ENCODE assay signal across 12 mouse cellular contexts in the genomic region with DNA sequence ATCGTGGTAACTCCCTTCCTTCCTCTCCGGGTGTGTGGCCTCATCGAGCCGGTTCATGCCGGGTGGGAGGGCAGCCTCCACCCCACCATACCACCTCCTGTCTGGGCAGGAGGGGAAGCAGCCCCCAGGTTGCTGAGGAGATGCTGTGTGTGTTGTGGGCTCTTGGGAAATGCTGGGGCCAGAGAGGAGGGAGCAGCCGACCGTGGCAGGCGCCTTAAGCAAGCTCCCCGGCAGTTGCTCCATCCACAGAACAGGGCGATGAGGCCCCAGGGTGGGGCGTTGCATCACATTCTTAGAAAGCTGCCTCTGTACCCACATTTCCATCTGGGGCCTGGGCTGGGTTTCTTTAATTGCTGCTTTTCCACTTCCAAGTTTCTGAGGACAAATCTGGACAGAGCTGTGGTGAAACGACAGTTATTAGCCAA. TPM values are rescaled to one million over a fixed set of nuclear protein-coding genes. Genes with fewer than 3 reads are reported as not detected.
DNase-seq lines count a peak whose midpoint lies in the region; ATAC-seq and TF ChIP-seq lines count a peak whose summit lies in the region.
"Had no signal": no experiment of that assay in that cellular context is flagged by ENCODE, and none has a peak within 500 bp of the region (broad histone marks: within the 10 kb centered on the region; RNA-seq: fewer than 3 reads in every experiment).

No protein-coding gene starts in this region.

- 30% methylated on average over 12 of the region's 12 CpGs for WGBS in kidney, embryonic 15.5 days
- WGBS in kidney, adult 2 months, result 22% methylated on average over 12 of the region's 12 CpGs
- WGBS in liver, embryonic 12.5 days (ENCODE audit: insufficient replicate concordance), result 22% methylated on average over 12 of the region's 12 CpGs
- 61% methylated on average over 12 of the region's 12 CpGs for WGBS in stomach, embryonic 15.5 days
- WGBS in forebrain, embryonic 15.5 days, result 71% methylated on average over 12 of the region's 12 CpGs

- peak overlapping the region; percentile 49; the same call in 1 of the 2 replicates for H3K27ac ChIP-seq in kidney, embryonic 15.5 days
- no peak overlapping the region for H3K27ac ChIP-seq in kidney, adult 2 months (ENCODE audit: insufficient read depth, low read depth, low read length)
- H3K27ac ChIP-seq in liver, embryonic 12.5 days, result no peak overlapping the region
- no peak overlapping the region for H3K27ac ChIP-seq in stomach, embryonic 15.5 days
- H3K27ac ChIP-seq in forebrain, embryonic 15.5 days (replicated peaks), result no peak overlapping the region
- H3K27ac ChIP-seq: hindbrain, embryonic 10.5 days had no signal

- H3K9ac ChIP-seq in kidney, embryonic 15.5 days, result no peak overlapping the region
- no peak overlapping the region for H3K9ac ChIP-seq in liver, embryonic 12.5 days
- no peak overlapping the region for H3K9ac ChIP-seq in stomach, embryonic 15.5 days
- H3K9ac ChIP-seq in forebrain, embryonic 15.5 days (replicated peaks), result no peak overlapping the region

- no peak for DNase-seq in kidney, adult 2 months
- no peak for DNase-seq in frontal cortex, postnatal 36 days (ENCODE audit: low spot score in 2 of 2)
- no peak for DNase-seq in left cerebral cortex, postnatal 14 days (ENCODE audit: low spot score in 2 of 2)
- DNase-seq: cerebellum, adult 2 months had no signal

- no peaks in the 10 kb centered on the region for H3K9me3 ChIP-seq in kidney, embryonic 15.5 days (replicated peaks)
- no peaks in the 10 kb centered on the region for H3K9me3 ChIP-seq in liver, embryonic 12.5 days (replicated peaks)
- H3K9me3 ChIP-seq in stomach, embryonic 15.5 days, result no peaks in the 10 kb centered on the region
- no peaks in the 10 kb centered on the region for H3K9me3 ChIP-seq in forebrain, embryonic 15.5 days
- H3K9me3 ChIP-seq: G1E; hindbrain, embryonic 10.5 days had no signal

- H3K36me3 ChIP-seq in kidney, embryonic 15.5 days, result no peaks in the 10 kb centered on the region
- H3K36me3 ChIP-seq in kidney, adult 2 months (ENCODE audit: control insufficient read depth, insufficient read depth, low read length), result no peaks in the 10 kb centered on the region
- H3K36me3 ChIP-seq in liver, embryonic 12.5 days, result no peaks in the 10 kb centered on the region
- no peaks in the 10 kb centered on the region for H3K36me3 ChIP-seq in stomach, embryonic 15.5 days
- H3K36me3 ChIP-seq in forebrain, embryonic 15.5 days, result no peaks in the 10 kb centered on the region
- H3K36me3 ChIP-seq: G1E; hindbrain, embryonic 10.5 days had no signal

- H3K4me1 ChIP-seq in kidney, embryonic 15.5 days, result peaks cover 18% of the 10 kb centered on the region
- no peaks in the 10 kb centered on the region for H3K4me1 ChIP-seq in kidney, adult 2 months (ENCODE audit: control insufficient read depth, insufficient read depth, low read length)
- peaks cover 37% of the 10 kb centered on the region for H3K4me1 ChIP-seq in liver, embryonic 12.5 days
- peaks cover 6% of the 10 kb centered on the region for H3K4me1 ChIP-seq in stomach, embryonic 15.5 days
- no peaks in the 10 kb centered on the region for H3K4me1 ChIP-seq in forebrain, embryonic 15.5 days

- no peak for TF ChIP-seq POLR2A in kidney, adult 2 months (IDR thresholded peaks at IDR 0.05; ENCODE audit: low read depth, low read length)

- TF ChIP-seq CTCF in kidney, adult 2 months (conservative IDR thresholded peaks at IDR 0.05; ENCODE audit: insufficient read depth, insufficient read length, low read depth, low read length), result no peak

- H3K4me3 ChIP-seq in kidney, embryonic 15.5 days (replicated peaks), result no peak overlapping the region
- H3K4me3 ChIP-seq in kidney, adult 2 months (ENCODE audit: insufficient read depth, low read depth, low read length), result no peak overlapping the region
- H3K4me3 ChIP-seq in liver, embryonic 12.5 days, result no peak overlapping the region; the same call in 1 of the 2 replicates
- no peak overlapping the region for H3K4me3 ChIP-seq in stomach, embryonic 15.5 days (replicated peaks)
- H3K4me3 ChIP-seq in forebrain, embryonic 15.5 days, result no peak overlapping the region
- H3K4me3 ChIP-seq: hindbrain, embryonic 10.5 days; myocyte had no signal

- intact Hi-C loops in left cerebral cortex, postnatal 14 days (cut with DNase I), result no loop called here

- H3K4me2 ChIP-seq in kidney, embryonic 15.5 days, result peak overlapping the region; percentile 33
- peak overlapping the region; percentile 41 for H3K4me2 ChIP-seq in liver, embryonic 12.5 days
- no peak overlapping the region for H3K4me2 ChIP-seq in stomach, embryonic 15.5 days
- no peak overlapping the region for H3K4me2 ChIP-seq in forebrain, embryonic 15.5 days (replicated peaks)

- no peaks in the 10 kb centered on the region for H3K27me3 ChIP-seq in kidney, embryonic 15.5 days
- H3K27me3 ChIP-seq in kidney, adult 2 months (replicated peaks; ENCODE audit: control insufficient read depth, insufficient read depth, low read length), result no peaks in the 10 kb centered on the region
- H3K27me3 ChIP-seq in liver, embryonic 12.5 days (replicated peaks), result peaks cover 7% of the 10 kb centered on the region
- H3K27me3 ChIP-seq in stomach, embryonic 15.5 days (replicated peaks), result no peaks in the 10 kb centered on the region
- no peaks in the 10 kb centered on the region for H3K27me3 ChIP-seq in forebrain, embryonic 15.5 days

- ATAC-seq in kidney, embryonic 15.5 days (replicated peaks; ENCODE audit: low FRiP score), result peak; percentile 76
- peak; percentile 49 for ATAC-seq in activated CD4-positive, CD25-positive, alpha-beta regulatory T cell, adult 4 months
- peak; percentile 44; the same call in 1 of the 2 replicates for ATAC-seq in liver, embryonic 12.5 days
- ATAC-seq in stomach, embryonic 15.5 days (ENCODE audit: insufficient read depth, low FRiP score, low read depth), result peak; percentile 28; the same call in 1 of the 2 replicates
- ATAC-seq in forebrain, embryonic 15.5 days (replicated peaks), result no peak

RNA-seq across cellular contexts. Expression of a gene that starts 25.2 kb away (rescaled TPM):
- 31.3 and 32.9 TPM in 2 replicates for polyA plus RNA-seq in kidney, embryonic 15.5 days (2015; fragmentation: Nextera tagmentation; extraction: Ambion mirVana)
- polyA plus RNA-seq in kidney, adult 2 months (2012; rRNA removed), result 4.2 and 4.8 TPM in 2 replicates
- polyA plus RNA-seq in activated CD4-positive, CD25-positive, alpha-beta regulatory T cell, adult 4 months (2017; shearing (Covaris generic)), result 10 to 100 TPM in 1 of 2 experiments, 1 to 10 TPM in 1; 9.8 to 12.4 TPM
- polyA plus RNA-seq in liver, embryonic 12.5 days (2016; fragmentation: Nextera tagmentation; extraction: Ambion mirVana), result 19.7 and 20.7 TPM in 2 replicates
- polyA plus RNA-seq in stomach, embryonic 15.5 days (2015; fragmentation: Nextera tagmentation; extraction: Ambion mirVana), result 26.6 and 27.2 TPM in 2 replicates
- 10 to 100 TPM; 19.5 to 21.2 TPM for total RNA-seq in left cerebral cortex, postnatal 14 days (2021)
- polyA plus RNA-seq in forebrain, embryonic 15.5 days (2015; fragmentation: Nextera tagmentation; extraction: Ambion mirVana), result 39.8 and 43.4 TPM in 2 replicates

Comparison
In these comparisons a context has a peak if more than half of its experiments do, and no peak if none do; other contexts are left out.
1. H3K4me2 ChIP-seq: peak in kidney, embryonic 15.5 days (single experiment) and liver, embryonic 12.5 days (single experiment); none in stomach, embryonic 15.5 days (single experiment) and forebrain, embryonic 15.5 days (single experiment).